Mouse (Mus musculus) midbrain, embryonic 10.5 days (tissue): Measurements from ENCODE around the gene Tmem186. TPM values are rescaled to one million over a fixed set of nuclear protein-coding genes. Genes with fewer than 3 reads are reported as not detected.
A peak's percentile ranks its signal among the peaks of the same experiment; 100 is the strongest.

Experiments used
- DNase-seq: peaks from one replicate; pipeline ENCODE4 v3.0.0-alpha.2; 2017; ENCODE audit warnings: low spot score
- H3K27ac ChIP-seq: fragments of 300-500 bp; sonication (generic); replicated peaks from 2 replicates; pipeline ENCODE4 v1.5.1; 2016; ENCODE audit warnings: mild to moderate bottlenecking
- H3K27me3 ChIP-seq: fragments of 300-500 bp; sonication (generic); 2 replicates; pipeline ENCODE4 v1.6.1; 2016; ENCODE audit warnings: low read depth, mild to moderate bottlenecking; ENCODE audit not compliant: poor library complexity, severe bottlenecking
- H3K36me3 ChIP-seq: fragments of 300-500 bp; sonication (generic); 2 replicates; pipeline ENCODE4 v1.6.1; 2016; ENCODE audit warnings: mild to moderate bottlenecking, moderate library complexity
- H3K4me1 ChIP-seq: fragments of 300-500 bp; sonication (generic); 2 replicates; pipeline ENCODE4 v1.6.1; 2016
- H3K4me3 ChIP-seq: fragments of 300-500 bp; sonication (generic); 2 replicates; pipeline ENCODE4 v1.5.1; 2016; ENCODE audit warnings: mild to moderate bottlenecking, moderate library complexity
- H3K9me3 ChIP-seq: fragments of 300-500 bp; sonication (generic); replicated peaks from 2 replicates; pipeline ENCODE4 v1.6.1; 2016; ENCODE audit warnings: mild to moderate bottlenecking
- WGBS: fragments of 180-500 bp; shearing (Covaris S2); methylation state at CpG from one replicate; pipeline ENCODE4 v1.1.7; 2016; 5-methylcytosine and 5-hydroxymethylcytosine counted together
- polyA plus RNA-seq: library from polyadenylated mRNA; unstranded; fragments of >200 nt; fragmentation: Nextera tagmentation; extraction: Ambion mirVana; gene quantifications from 2 replicates; pipeline ENCODE4 v1.2.1, GENCODE M21; 2016

Gene Tmem186
- polyA plus RNA-seq, 1 experiment from 2014 or later: 25.7 TPM

GRCm38 (mm10) chr16:8673343-8673742 is 35.8 kb upstream of the Tmem186 start:
- 76% methylated on average over 6 of the region's 6 CpGs for WGBS

GRCm38 (mm10) chr16:8672811-8673210 is 35.3 kb upstream of the Tmem186 start:
- peaks cover 19% of the 10 kb centered on the region for H3K27me3 ChIP-seq
- H3K4me1 ChIP-seq: peaks cover 51% of the 10 kb centered on the region
- peak overlapping the region; percentile 66; the same call in 1 of the 2 replicates for H3K4me3 ChIP-seq
- H3K36me3 ChIP-seq: peaks cover 16% of the 10 kb centered on the region
- no peak overlapping the region for H3K27ac ChIP-seq
- H3K9me3 ChIP-seq: no peaks in the 10 kb centered on the region
- no peak for DNase-seq

More at GRCm38 (mm10) chr16:8673343-8673742, 35.8 kb upstream of the Tmem186 start:
- Histone ChIP-seq H3K27ac (no peak overlapping the region), H3K9me3 (no peaks in the 10 kb centered on the region), H3K4me3 (no peak overlapping the region), H3K4me1 (peaks cover 46% of the 10 kb centered on the region), H3K36me3 (peaks cover 11% of the 10 kb centered on the region), H3K27me3 (peaks cover 19% of the 10 kb centered on the region)
- no peak for DNase-seq

GRCm38 (mm10) chr16:8672350-8672687 is 34.8 kb upstream of the Tmem186 start:
- WGBS: 1% methylated on average over 18 of the region's 18 CpGs
- Histone ChIP-seq H3K36me3 (peaks cover 20% of the 10 kb centered on the region), H3K9me3 (no peaks in the 10 kb centered on the region), H3K27me3 (peaks cover 19% of the 10 kb centered on the region), H3K4me3 (peak overlapping the region; percentile 66), H3K4me1 (peaks cover 56% of the 10 kb centered on the region), H3K27ac (peak overlapping the region; percentile 89)
- no peak for DNase-seq

- Histone ChIP-seq H3K36me3 (peaks cover 25% of the 10 kb centered on the region), H3K27me3 (peaks cover 19% of the 10 kb centered on the region), H3K4me3 (peak within 1 kb of the TSS; percentile 66), H3K9me3 (no peaks in the 10 kb centered on the region), H3K4me1 (peaks cover 57% of the 10 kb centered on the region), H3K27ac (peak within 1 kb of the TSS; percentile 89)
- under 1% methylated on average over 67 of the region's 67 CpGs for WGBS
- DNase-seq: peak; percentile 96
Observed at GRCm38 (mm10) chr16:8671551-8672349, 34.2 kb upstream of the Tmem186 start, which contains the start of gene Carhsp1. Gene Carhsp1 (minus strand): TSS chr16:8672155.

GRCm38 (mm10) chr16:8670041-8671035 is 32.8 kb upstream of the Tmem186 start:
- Histone ChIP-seq H3K27ac (peak overlapping the region; percentile 89), H3K9me3 (no peaks in the 10 kb centered on the region), H3K4me1 (peaks cover 70% of the 10 kb centered on the region), H3K36me3 (peaks cover 37% of the 10 kb centered on the region), H3K4me3 (peak overlapping the region; percentile 66), H3K27me3 (peaks cover 19% of the 10 kb centered on the region)
- peak; percentile 84 for DNase-seq
- WGBS: 3% methylated on average over 14 of the region's 15 CpGs

GRCm38 (mm10) chr16:8669432-8669831 is 31.9 kb upstream of the Tmem186 start:
- peak overlapping the region; percentile 89 for H3K27ac ChIP-seq
- 50% methylated on average over 5 of the region's 5 CpGs for WGBS
- peaks cover 72% of the 10 kb centered on the region for H3K4me1 ChIP-seq
- peak overlapping the region; percentile 66 for H3K4me3 ChIP-seq
- peaks cover 19% of the 10 kb centered on the region for H3K27me3 ChIP-seq
- no peaks in the 10 kb centered on the region for H3K9me3 ChIP-seq
- no peak for DNase-seq
- peaks cover 45% of the 10 kb centered on the region for H3K36me3 ChIP-seq

GRCm38 (mm10) chr16:8668386-8668785 is 30.9 kb upstream of the Tmem186 start:
- Histone ChIP-seq H3K36me3 (peaks cover 55% of the 10 kb centered on the region), H3K4me3 (peak overlapping the region; percentile 5; the same call in 1 of the 2 replicates)

GRCm38 (mm10) chr16:8667814-8668213 is 30.3 kb upstream of the Tmem186 start:
- 68% methylated on average over 4 of the region's 4 CpGs for WGBS
- Histone ChIP-seq H3K27ac (peak overlapping the region; percentile 69), H3K36me3 (peaks cover 61% of the 10 kb centered on the region), H3K4me3 (no peak overlapping the region), H3K27me3 (peaks cover 4% of the 10 kb centered on the region), H3K9me3 (no peaks in the 10 kb centered on the region), H3K4me1 (peaks cover 68% of the 10 kb centered on the region)
- no peak for DNase-seq

More at GRCm38 (mm10) chr16:8668386-8668785, 30.9 kb upstream of the Tmem186 start:
- DNase-seq: no peak
- peaks cover 10% of the 10 kb centered on the region for H3K27me3 ChIP-seq
- no peaks in the 10 kb centered on the region for H3K9me3 ChIP-seq
- peak overlapping the region; percentile 89; the same call in 1 of the 2 replicates for H3K27ac ChIP-seq
- peaks cover 68% of the 10 kb centered on the region for H3K4me1 ChIP-seq
- 83% methylated on average over 2 of the region's 2 CpGs for WGBS

- DNase-seq: no peak
- H3K4me3 ChIP-seq: no peak overlapping the region
- H3K36me3 ChIP-seq: peaks cover 66% of the 10 kb centered on the region
- peak overlapping the region; percentile 69 for H3K27ac ChIP-seq
- peaks cover 65% of the 10 kb centered on the region for H3K4me1 ChIP-seq
- 87% methylated on average over 7 of the region's 7 CpGs for WGBS
- no peaks in the 10 kb centered on the region for H3K9me3 ChIP-seq
- no peaks in the 10 kb centered on the region for H3K27me3 ChIP-seq
Observed at GRCm38 (mm10) chr16:8667261-8667660, 29.7 kb upstream of the Tmem186 start.

GRCm38 (mm10) chr16:8666452-8666851 is 28.9 kb upstream of the Tmem186 start:
- no peaks in the 10 kb centered on the region for H3K9me3 ChIP-seq
- H3K4me3 ChIP-seq: no peak overlapping the region
- H3K27me3 ChIP-seq: no peaks in the 10 kb centered on the region
- no peak overlapping the region; the same call in 1 of the 2 replicates for H3K27ac ChIP-seq
- H3K36me3 ChIP-seq: peaks cover 74% of the 10 kb centered on the region
- WGBS: 83% methylated on average over 2 of the region's 2 CpGs
- H3K4me1 ChIP-seq: peaks cover 58% of the 10 kb centered on the region
- DNase-seq: no peak

GRCm38 (mm10) chr16:8665367-8665766 is 27.9 kb upstream of the Tmem186 start:
- H3K4me1 ChIP-seq: peaks cover 47% of the 10 kb centered on the region

More at GRCm38 (mm10) chr16:8665367-8665766, 27.9 kb upstream of the Tmem186 start:
- 89% methylated on average over 5 of the region's 5 CpGs for WGBS
- Histone ChIP-seq H3K27me3 (no peaks in the 10 kb centered on the region), H3K36me3 (peaks cover 84% of the 10 kb centered on the region), H3K4me3 (no peak overlapping the region), H3K27ac (no peak overlapping the region; the same call in 1 of the 2 replicates), H3K9me3 (no peaks in the 10 kb centered on the region)
- DNase-seq: no peak
